Mouse (Mus musculus) neural tube, embryonic 11.5 days (tissue): Measurements from ENCODE around the gene Plekhm3. TPM values are rescaled to one million over a fixed set of nuclear protein-coding genes. Genes with fewer than 3 reads are reported as not detected.

Experiments
- ATAC-seq: fragments of 200-750 bp; cut with Nextera tagmentation; 2 replicates; pipeline ENCODE4 v1.8.0; 2017; ENCODE audit warnings: moderate number of reproducible peaks, mild to moderate bottlenecking, moderate TSS enrichment, moderate library complexity; ENCODE audit not compliant: insufficient read depth, low FRiP score, low TSS enrichment
- DNase-seq: peaks from one replicate; pipeline ENCODE4 v3.0.0-alpha.2; 2015; ENCODE audit warnings: low spot score
- H3K27ac ChIP-seq: fragments of 300-500 bp; sonication (generic); 2 replicates; pipeline ENCODE4 v1.5.1; 2014; ENCODE audit warnings: low read depth, mild to moderate bottlenecking, low read length
- H3K27me3 ChIP-seq: fragments of 300-500 bp; sonication (generic); 2 replicates; pipeline ENCODE4 v1.6.1; 2014; ENCODE audit warnings: mild to moderate bottlenecking, low read length, mixed read lengths; ENCODE audit not compliant: control insufficient read depth, insufficient read depth
- H3K36me3 ChIP-seq: fragments of 300-500 bp; sonication (generic); 2 replicates; pipeline ENCODE4 v1.6.1; 2014; ENCODE audit warnings: mild to moderate bottlenecking, low read length, moderate library complexity, mixed read lengths; ENCODE audit not compliant: control insufficient read depth, insufficient read depth
- H3K4me1 ChIP-seq: fragments of 300-500 bp; sonication (generic); 2 replicates; pipeline ENCODE4 v1.6.1; 2014; ENCODE audit warnings: low read length, mixed read lengths; ENCODE audit not compliant: control insufficient read depth, insufficient read depth
- H3K4me2 ChIP-seq: fragments of 300-500 bp; sonication (generic); 2 replicates; pipeline ENCODE4 v1.6.1; 2014; ENCODE audit warnings: low read depth, mild to moderate bottlenecking, moderate library complexity
- H3K4me3 ChIP-seq: fragments of 300-500 bp; sonication (generic); 2 replicates; pipeline ENCODE4 v1.5.1; 2014; ENCODE audit warnings: low read depth, low read length
- H3K9ac ChIP-seq: fragments of 300-500 bp; sonication (generic); 2 replicates; pipeline ENCODE4 v1.6.1; 2014; ENCODE audit warnings: mild to moderate bottlenecking, low read length
- H3K9me3 ChIP-seq: fragments of 300-500 bp; sonication (generic); 2 replicates; pipeline ENCODE4 v1.6.1; 2016; ENCODE audit warnings: low read length; ENCODE audit not compliant: control insufficient read depth
- WGBS: fragments of 180-500 bp; shearing (Covaris S2); extraction: QIAGEN DNeasy Blood & Tissue Kit; methylation state at CpG from one replicate; pipeline ENCODE4 v1.1.7; 2014; 5-methylcytosine and 5-hydroxymethylcytosine counted together
- polyA plus RNA-seq: library from polyadenylated mRNA; unstranded; fragments of >200 nt; fragmentation: Nextera tagmentation; extraction: Ambion mirVana; gene quantifications from 2 replicates; pipeline ENCODE4 v1.2.1, GENCODE M21; 2014

The Plekhm3 gene
- polyA plus RNA-seq, 1 experiment from 2014 or later: 8.4 TPM

DNA sequence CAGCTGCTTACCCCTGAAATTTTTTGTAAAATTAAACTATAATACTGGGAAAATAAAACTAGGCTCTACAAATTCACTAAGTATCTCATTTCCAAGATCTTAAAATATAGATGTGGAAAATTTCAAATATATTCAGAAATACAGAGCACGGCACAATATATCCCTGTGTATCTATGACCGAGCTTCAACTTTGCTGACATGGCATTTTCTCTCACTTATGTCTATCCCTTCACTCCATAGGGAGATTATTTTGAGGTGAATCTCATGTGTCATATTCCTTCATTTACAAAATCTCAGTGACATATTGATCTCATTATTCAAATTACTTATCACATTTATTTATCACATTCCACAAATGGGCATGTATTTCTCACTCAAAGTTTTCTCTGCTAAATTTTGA lies 143.4 kb downstream of the Plekhm3 start:
- DNase-seq: no peak

DNA sequence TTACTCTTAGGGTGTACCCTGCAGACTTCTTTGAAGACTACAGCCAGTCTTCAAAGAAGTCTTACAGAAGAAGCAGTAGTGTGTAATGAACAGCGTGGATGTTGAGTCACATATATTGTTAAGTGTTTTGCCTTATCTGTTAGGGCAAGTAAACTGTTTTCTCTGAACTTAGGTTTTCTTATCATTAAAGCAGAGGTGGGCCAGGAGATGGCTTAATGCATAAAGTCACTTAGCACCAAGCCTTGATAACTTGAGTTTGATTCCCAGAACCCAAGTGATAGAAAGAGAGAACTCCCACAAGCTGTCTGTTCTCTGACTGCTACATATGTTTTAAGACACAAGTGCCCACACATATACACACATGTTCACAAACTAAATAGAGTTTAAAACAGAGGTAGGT lies 144.7 kb downstream of the Plekhm3 start:
- no peak for ATAC-seq
- Histone ChIP-seq H3K9ac (no peak overlapping the region), H3K27ac (no peak overlapping the region), H3K4me1 (no peaks in the 10 kb centered on the region), H3K36me3 (no peaks in the 10 kb centered on the region), H3K9me3 (no peaks in the 10 kb centered on the region), H3K27me3 (no peaks in the 10 kb centered on the region), H3K4me2 (no peak overlapping the region), H3K4me3 (no peak overlapping the region)
- 92% methylated on average over 1 of the region's 1 CpGs for WGBS
- no peak for DNase-seq

More for the DNA sequence above, 143.4 kb downstream of the Plekhm3 start:
- WGBS: 94% methylated on average over 2 of the region's 2 CpGs
- H3K9me3 ChIP-seq: no peaks in the 10 kb centered on the region
- no peak for ATAC-seq
- no peak overlapping the region for H3K4me2 ChIP-seq
- no peaks in the 10 kb centered on the region for H3K36me3 ChIP-seq
- no peaks in the 10 kb centered on the region for H3K27me3 ChIP-seq
- H3K27ac ChIP-seq: no peak overlapping the region
- H3K4me1 ChIP-seq: no peaks in the 10 kb centered on the region
- no peak overlapping the region for H3K4me3 ChIP-seq
- H3K9ac ChIP-seq: no peak overlapping the region

DNA sequence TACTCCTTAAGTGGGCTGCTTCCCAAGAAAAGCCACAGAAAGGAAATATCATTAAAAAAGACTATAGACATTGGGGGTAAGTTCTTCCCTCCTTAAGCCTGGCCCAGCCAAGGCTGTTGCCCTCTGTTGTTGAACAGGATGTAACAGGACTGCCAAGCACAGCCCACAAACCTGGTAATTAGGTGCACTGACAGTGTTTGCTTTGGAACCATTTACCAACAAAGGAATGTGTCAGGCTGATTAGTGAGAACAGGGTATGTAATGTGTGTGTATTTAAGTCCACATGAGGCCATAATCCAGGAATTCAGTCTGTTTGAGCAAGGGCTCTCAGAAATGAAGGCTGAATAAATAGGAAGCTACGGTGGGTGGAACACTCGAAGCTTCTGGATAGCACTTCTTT lies 147.5 kb downstream of the Plekhm3 start:
- Histone ChIP-seq H3K4me1 (no peaks in the 10 kb centered on the region), H3K9me3 (no peaks in the 10 kb centered on the region), H3K27me3 (no peaks in the 10 kb centered on the region), H3K27ac (no peak overlapping the region), H3K4me3 (no peak overlapping the region), H3K36me3 (no peaks in the 10 kb centered on the region), H3K9ac (no peak overlapping the region), H3K4me2 (no peak overlapping the region)
- no peak for ATAC-seq
- WGBS: 68% methylated on average over 2 of the region's 2 CpGs
- no peak for DNase-seq

DNA sequence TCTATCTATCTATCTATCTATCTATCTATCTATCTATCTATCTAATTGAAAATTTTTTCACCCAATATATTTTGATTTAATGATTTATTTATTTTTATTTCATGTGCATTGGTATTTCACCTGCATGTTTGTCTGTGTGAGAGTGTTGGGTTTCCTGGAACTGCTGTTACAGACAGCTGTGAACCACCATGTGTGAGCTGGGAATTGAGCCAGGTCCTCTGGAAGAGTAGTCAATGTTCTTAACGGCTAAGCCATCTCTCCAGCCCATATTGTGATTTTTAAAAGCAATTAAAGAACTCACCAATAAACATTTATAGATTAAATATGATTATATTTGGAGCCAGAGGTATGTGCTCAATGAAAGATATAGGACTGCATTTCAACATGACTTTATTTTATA lies 148.9 kb downstream of the Plekhm3 start:
- Histone ChIP-seq H3K27ac (no peak overlapping the region), H3K36me3 (no peaks in the 10 kb centered on the region), H3K9me3 (no peaks in the 10 kb centered on the region), H3K9ac (no peak overlapping the region), H3K4me3 (no peak overlapping the region), H3K27me3 (no peaks in the 10 kb centered on the region), H3K4me1 (no peaks in the 10 kb centered on the region), H3K4me2 (no peak overlapping the region)
- 93% methylated on average over 1 of the region's 1 CpGs for WGBS
- DNase-seq: no peak
- ATAC-seq: no peak

DNA sequence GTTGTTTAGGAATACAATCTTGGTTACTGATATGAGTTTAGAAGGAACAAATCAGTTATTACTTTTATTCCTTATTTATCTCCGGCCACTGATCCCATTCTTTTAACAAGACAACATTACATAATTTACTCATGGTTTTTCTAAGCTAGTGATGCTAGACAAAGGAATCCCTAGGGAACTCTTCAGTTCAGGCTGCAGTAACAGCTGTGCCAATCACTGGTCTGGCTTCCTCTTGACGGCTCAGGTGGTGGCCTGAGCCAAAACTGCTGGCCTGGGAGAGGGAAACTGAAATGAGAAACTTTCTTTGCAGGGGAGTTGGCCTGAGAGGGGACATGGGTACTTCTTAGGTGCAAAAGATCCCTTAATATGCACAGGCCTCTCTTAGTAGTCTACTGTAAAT lies 151.4 kb downstream of the Plekhm3 start:
- Histone ChIP-seq H3K27ac (no peak overlapping the region), H3K4me1 (no peaks in the 10 kb centered on the region), H3K9me3 (no peaks in the 10 kb centered on the region), H3K4me3 (no peak overlapping the region), H3K4me2 (no peak overlapping the region), H3K36me3 (no peaks in the 10 kb centered on the region), H3K9ac (no peak overlapping the region), H3K27me3 (no peaks in the 10 kb centered on the region)
- DNase-seq (no peak), ATAC-seq (no peak)
- 48% methylated on average over 2 of the region's 2 CpGs for WGBS

- no peaks in the 10 kb centered on the region for H3K4me1 ChIP-seq
- no peaks in the 10 kb centered on the region for H3K9me3 ChIP-seq
- no peak for ATAC-seq
- no peak overlapping the region for H3K4me2 ChIP-seq
- DNase-seq: no peak
- no peak overlapping the region for H3K4me3 ChIP-seq
- no peak overlapping the region for H3K27ac ChIP-seq
- H3K36me3 ChIP-seq: no peaks in the 10 kb centered on the region
- no peak overlapping the region for H3K9ac ChIP-seq
- H3K27me3 ChIP-seq: no peaks in the 10 kb centered on the region
- 74% methylated on average over 6 of the region's 6 CpGs for WGBS
Observed at GRCm38 (mm10) chr1:64802631-64803030, 154.0 kb downstream of the Plekhm3 start.

GRCm38 (mm10) chr1:64797621-64798020 lies 159.0 kb downstream of the Plekhm3 start:
- Histone ChIP-seq H3K4me2 (no peak overlapping the region), H3K27ac (no peak overlapping the region), H3K36me3 (no peaks in the 10 kb centered on the region), H3K9me3 (no peaks in the 10 kb centered on the region), H3K4me1 (no peaks in the 10 kb centered on the region), H3K9ac (no peak overlapping the region), H3K4me3 (no peak overlapping the region), H3K27me3 (no peaks in the 10 kb centered on the region)
- WGBS: 90% methylated on average over 3 of the region's 3 CpGs
- ATAC-seq (no peak), DNase-seq (no peak)

GRCm38 (mm10) chr1:64796867-64797582 lies 159.6 kb downstream of the Plekhm3 start:
- no peak for ATAC-seq
- DNase-seq: no peak
- WGBS: 87% methylated on average over 6 of the region's 6 CpGs
- no peaks in the 10 kb centered on the region for H3K4me1 ChIP-seq
- no peaks in the 10 kb centered on the region for H3K36me3 ChIP-seq
- no peaks in the 10 kb centered on the region for H3K27me3 ChIP-seq
- H3K4me2 ChIP-seq: no peak overlapping the region
- no peak overlapping the region for H3K9ac ChIP-seq
- H3K27ac ChIP-seq: no peak overlapping the region
- H3K4me3 ChIP-seq: no peak overlapping the region
- no peaks in the 10 kb centered on the region for H3K9me3 ChIP-seq

GRCm38 (mm10) chr1:64795284-64796040 lies 161.2 kb downstream of the Plekhm3 start:
- WGBS: 67% methylated on average over 8 of the region's 8 CpGs
- Histone ChIP-seq H3K4me3 (no peak overlapping the region), H3K27ac (no peak overlapping the region), H3K27me3 (no peaks in the 10 kb centered on the region), H3K9ac (no peak overlapping the region), H3K9me3 (no peaks in the 10 kb centered on the region), H3K36me3 (no peaks in the 10 kb centered on the region), H3K4me2 (no peak overlapping the region), H3K4me1 (0 out of 2 replicates have a peak, but pooled peaks cover 3% of the 10 kb centered on the region)
- ATAC-seq (no peak), DNase-seq (no peak)
